Mouse (Mus musculus): ENCODE data around the gene Lrp2.

DNA sequence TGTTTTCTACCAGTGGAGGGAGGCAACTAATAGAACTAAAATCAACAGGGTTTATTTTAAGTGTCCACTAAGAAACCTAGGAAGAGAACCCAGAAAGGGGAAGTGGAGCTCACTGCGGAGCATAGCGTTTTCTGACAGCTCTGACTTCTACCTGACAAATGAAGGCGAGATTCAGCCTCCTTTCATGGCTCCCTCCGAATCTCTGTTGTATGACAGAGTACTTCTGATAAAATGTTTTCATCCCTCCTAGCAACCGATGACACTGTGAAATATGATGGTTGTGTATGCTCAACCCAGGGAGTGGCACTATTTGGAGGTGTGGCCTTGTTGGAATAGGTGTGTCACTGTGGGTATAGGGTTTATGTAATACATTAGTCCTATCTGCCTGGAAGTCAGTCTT is 203.0 kb downstream of the Lrp2 start:
- TF ChIP-seq POLR2A (IDR thresholded peaks at IDR 0.05; ENCODE audit: insufficient read depth, low read depth, low read length): no peak
- no peak for TF ChIP-seq CTCF (IDR thresholded peaks at IDR 0.05)
- TF ChIP-seq EP300 (IDR thresholded peaks at IDR 0.05; ENCODE audit: insufficient read depth, low read depth, low read length): no peak

All from heart, adult 2 months (tissue).